Mouse (Mus musculus) midbrain, postnatal 0 days (tissue): ENCODE measurements at regions not wholly inside any gene's neighbourhood (a gene's known extent, or its start where the extent isn't known, plus 50 kb on each side); places are given as distances from the start of the nearest gene placed in this dataset.
A peak's percentile ranks its signal among the peaks of the same experiment; 100 is the strongest.

Experiments used
- ATAC-seq: fragments of 200-750 bp; cut with Nextera tagmentation; 2 replicates; pipeline ENCODE4 v1.8.0; 2017; ENCODE audit warnings: moderate number of reproducible peaks, mild to moderate bottlenecking, moderate TSS enrichment, moderate library complexity; ENCODE audit not compliant: low FRiP score
- DNase-seq: peaks from one replicate; pipeline ENCODE4 v3.0.0-alpha.2; 2015; ENCODE audit warnings: low spot score
- H3K27ac ChIP-seq: fragments of 300-500 bp; sonication (generic); 2 replicates; pipeline ENCODE4 v1.5.1; 2014; ENCODE audit warnings: low read depth, mild to moderate bottlenecking, low read length, mixed read lengths
- H3K27me3 ChIP-seq: fragments of 300-500 bp; sonication (generic); 2 replicates; pipeline ENCODE4 v1.6.1; 2014; ENCODE audit warnings: low read length, control low read depth, mixed read lengths; ENCODE audit not compliant: insufficient read depth
- H3K36me3 ChIP-seq: fragments of 300-500 bp; sonication (generic); 2 replicates; pipeline ENCODE4 v1.6.1; 2014; ENCODE audit warnings: low read length, control low read depth, mixed read lengths; ENCODE audit not compliant: insufficient read depth
- H3K4me1 ChIP-seq: fragments of 300-500 bp; sonication (generic); 2 replicates; pipeline ENCODE4 v1.6.1; 2014; ENCODE audit warnings: mild to moderate bottlenecking, control low read depth, antibody characterized with exemption, low read length, mixed read lengths; ENCODE audit not compliant: insufficient read depth
- H3K4me2 ChIP-seq: fragments of 300-500 bp; sonication (generic); 2 replicates; pipeline ENCODE4 v1.6.1; 2014; ENCODE audit warnings: low read depth, mild to moderate bottlenecking, low read length, mixed read lengths; ENCODE audit not compliant: poor library complexity, severe bottlenecking
- H3K4me3 ChIP-seq: fragments of 300-500 bp; sonication (generic); 2 replicates; pipeline ENCODE4 v1.5.1; 2014; ENCODE audit warnings: low read depth, mild to moderate bottlenecking, low read length, moderate library complexity
- H3K9ac ChIP-seq: fragments of 300-500 bp; sonication (generic); replicated peaks from 2 replicates; pipeline ENCODE4 v1.6.1; 2014; ENCODE audit warnings: mild to moderate bottlenecking, low read length, moderate library complexity, mixed read lengths; ENCODE audit not compliant: poor library complexity, severe bottlenecking
- H3K9me3 ChIP-seq: fragments of 300-500 bp; sonication (generic); 2 replicates; pipeline ENCODE4 v1.6.1; 2016; ENCODE audit warnings: low read length, control low read depth
- CTCF ChIP-seq: IDR thresholded peaks from 2 replicates; pipeline ENCODE4 v1.5.1; 2016; ENCODE audit warnings: antibody characterized with exemption, mild to moderate bottlenecking
- WGBS: fragments of 180-500 bp; shearing (Covaris S2); extraction: QIAGEN DNeasy Blood & Tissue Kit; methylation state at CpG from one replicate; pipeline ENCODE4 v1.1.7; 2014; 5-methylcytosine and 5-hydroxymethylcytosine counted together

- Histone ChIP-seq H3K9ac (no peak overlapping the region), H3K4me1 (no peaks in the 10 kb centered on the region), H3K27me3 (no peaks in the 10 kb centered on the region), H3K27ac (no peak overlapping the region), H3K4me3 (no peak overlapping the region), H3K4me2 (no peak overlapping the region), H3K36me3 (no peaks in the 10 kb centered on the region), H3K9me3 (no peaks in the 10 kb centered on the region)
- no peak for DNase-seq
- ATAC-seq = no peak
- no peak for TF ChIP-seq CTCF
- WGBS = 88% methylated on average over 5 of the region's 5 CpGs
Observed at GRCm38 (mm10) chr1:138908860-138909259, 52.2 kb upstream of the 2310009B15Rik start.

- TF ChIP-seq CTCF = no peak
- DNase-seq (no peak), ATAC-seq (no peak)
- 57% methylated on average over 2 of the region's 2 CpGs for WGBS
- Histone ChIP-seq H3K9ac (no peak overlapping the region), H3K36me3 (no peaks in the 10 kb centered on the region), H3K27ac (no peak overlapping the region), H3K4me2 (no peak overlapping the region), H3K9me3 (no peaks in the 10 kb centered on the region), H3K27me3 (no peaks in the 10 kb centered on the region), H3K4me1 (no peaks in the 10 kb centered on the region), H3K4me3 (no peak overlapping the region)
Observed at GRCm38 (mm10) chr1:138909654-138910053, 53.0 kb upstream of the 2310009B15Rik start.

- H3K4me2 ChIP-seq = no peak overlapping the region
- TF ChIP-seq CTCF = peak; percentile 33; the same call in 1 of the 2 replicates
Observed at GRCm38 (mm10) chr1:138912156-138912616, 51.0 kb upstream of the Dennd1b start.

DNA sequence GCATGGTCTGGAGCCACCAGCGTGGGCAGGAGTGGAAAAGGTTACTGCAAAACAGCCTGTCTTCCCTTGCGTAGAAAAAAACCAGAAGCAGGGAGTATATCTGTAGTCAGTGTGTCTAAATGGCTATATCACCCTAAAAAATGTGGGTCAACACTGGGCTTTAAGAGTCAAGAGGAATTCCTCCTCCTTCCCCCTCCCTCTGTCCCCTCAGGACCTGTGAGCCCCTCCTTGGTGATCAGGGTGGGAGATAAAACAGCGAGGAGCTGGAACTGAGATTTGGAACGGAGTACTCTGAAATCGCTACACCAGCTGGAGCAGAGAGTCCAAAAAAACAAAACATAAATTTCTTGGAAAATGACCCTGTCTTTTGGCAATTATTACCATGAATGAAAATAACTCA, 50.3 kb upstream of the Dennd1b start:
- no peak for TF ChIP-seq CTCF
- 77% methylated on average over 5 of the region's 5 CpGs for WGBS
- H3K4me1 ChIP-seq = no peaks in the 10 kb centered on the region
- no peaks in the 10 kb centered on the region for H3K27me3 ChIP-seq
- H3K27ac ChIP-seq = no peak overlapping the region
- no peak overlapping the region for H3K4me3 ChIP-seq
- no peak overlapping the region for H3K4me2 ChIP-seq
- no peaks in the 10 kb centered on the region for H3K9me3 ChIP-seq
- DNase-seq = no peak
- H3K9ac ChIP-seq = no peak overlapping the region
- ATAC-seq = no peak
- H3K36me3 ChIP-seq = no peaks in the 10 kb centered on the region

More at GRCm38 (mm10) chr1:138912156-138912616, 51.0 kb upstream of the Dennd1b start:
- H3K9ac ChIP-seq = no peak overlapping the region
- no peaks in the 10 kb centered on the region for H3K9me3 ChIP-seq
- no peaks in the 10 kb centered on the region for H3K4me1 ChIP-seq
- H3K27ac ChIP-seq = no peak overlapping the region
- DNase-seq = peak; percentile 10
- no peak overlapping the region for H3K4me3 ChIP-seq
- H3K27me3 ChIP-seq = no peaks in the 10 kb centered on the region
- no peak for ATAC-seq
- 52% methylated on average over 8 of the region's 8 CpGs for WGBS
- H3K36me3 ChIP-seq = no peaks in the 10 kb centered on the region

DNA sequence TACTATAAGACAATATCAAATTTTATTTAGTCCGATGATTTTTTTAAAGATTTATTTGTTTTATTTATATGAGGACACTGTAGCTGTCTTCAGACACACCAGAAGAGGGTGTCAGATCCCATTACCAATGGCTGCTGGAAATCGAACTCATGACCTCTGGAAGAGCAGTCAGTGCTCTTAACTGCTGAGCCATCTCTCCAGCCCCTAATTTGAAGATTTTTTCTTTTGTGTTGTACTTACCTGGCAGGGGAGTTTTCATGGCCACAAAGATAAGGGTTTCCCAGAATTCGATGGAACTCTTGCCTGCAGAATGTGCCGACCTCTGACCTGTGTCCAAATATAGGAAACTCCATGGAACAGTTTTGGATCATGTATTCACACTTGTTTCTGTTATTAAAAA, 49.8 kb upstream of the Dennd1b start:
- Histone ChIP-seq H3K4me1 (no peaks in the 10 kb centered on the region), H3K9me3 (no peaks in the 10 kb centered on the region), H3K27ac (no peak overlapping the region), H3K4me2 (no peak overlapping the region), H3K27me3 (no peaks in the 10 kb centered on the region), H3K36me3 (no peaks in the 10 kb centered on the region), H3K4me3 (no peak overlapping the region), H3K9ac (no peak overlapping the region)
- no peak for DNase-seq
- no peak for TF ChIP-seq CTCF
- 90% methylated on average over 4 of the region's 4 CpGs for WGBS
- ATAC-seq = no peak
